Mouse (Mus musculus) ES-E14 (cell line): ENCODE measurements at regions not wholly inside any gene's neighbourhood (a gene's known extent, or its start where the extent isn't known, plus 50 kb on each side); places are given as distances from the start of the nearest gene placed in this dataset.

Source experiments
- DNase-seq: peaks from one replicate; pipeline ENCODE4 v3.0.0-alpha.2; 2013; ENCODE audit warnings: low read depth, low spot score
- H3K27ac ChIP-seq: 2 replicates; pipeline ENCODE4 v1.5.1; 2012; ENCODE audit warnings: low read depth, mild to moderate bottlenecking, low read length, moderate library complexity, mixed read lengths; ENCODE audit not compliant: poor library complexity, insufficient read depth, severe bottlenecking
- H3K36me3 ChIP-seq: 2 replicates; pipeline ENCODE4 v1.6.1; 2012; ENCODE audit warnings: mild to moderate bottlenecking, low read length, moderate library complexity, mixed read lengths; ENCODE audit not compliant: control insufficient read depth, poor library complexity, insufficient read depth, severe bottlenecking
- H3K4me1 ChIP-seq, 2 experiments: fragments of 150-350 bp in 1 of 2; sonication (generic) in 1 of 2; 2 replicates each; pipeline ENCODE4 v1.6.1; 2012; ENCODE audit warnings: low read length in 2 of 2, mild to moderate bottlenecking in 1 of 2, mixed read lengths in 1 of 2; ENCODE audit not compliant: control insufficient read depth in 2 of 2, insufficient read depth in 2 of 2, poor library complexity in 1 of 2
- H3K4me3 ChIP-seq, 2 experiments: fragments of 150-350 bp in 1 of 2; sonication (generic) in 1 of 2; 2 replicates each; pipeline ENCODE4 v1.5.1; 2012; ENCODE audit warnings: low read length in 2 of 2, low read depth in 1 of 2, mild to moderate bottlenecking in 1 of 2, mixed read lengths in 1 of 2; ENCODE audit not compliant: insufficient read depth in 1 of 2, poor library complexity in 1 of 2, severe bottlenecking in 1 of 2
- H3K9ac ChIP-seq: 2 replicates; pipeline ENCODE4 v1.6.1; 2012; ENCODE audit warnings: low read depth, mild to moderate bottlenecking, low read length, mixed read lengths; ENCODE audit not compliant: poor library complexity, insufficient read depth, severe bottlenecking
- H3K9me3 ChIP-seq: fragments of 150-350 bp; sonication (generic); 2 replicates; pipeline ENCODE4 v1.6.1; 2012; ENCODE audit warnings: low read depth, mild to moderate bottlenecking, low read length; ENCODE audit not compliant: control insufficient read depth, insufficient read depth
- CHD2 ChIP-seq: IDR thresholded peaks from 2 replicates; pipeline ENCODE4 v1.6.1; 2014; ENCODE audit warnings: mild to moderate bottlenecking, low read depth, low read length, inconsistent platforms
- HCFC1 ChIP-seq: IDR thresholded peaks from 2 replicates; pipeline ENCODE4 v1.6.1; 2012; ENCODE audit warnings: low read length, inconsistent platforms, borderline replicate concordance; ENCODE audit not compliant: insufficient read depth
- MAFK ChIP-seq: IDR thresholded peaks from 2 replicates; pipeline ENCODE4 v1.6.1; 2014; ENCODE audit warnings: mild to moderate bottlenecking, low read depth, low read length, inconsistent platforms; ENCODE audit not compliant: insufficient read depth
- ZC3H11A ChIP-seq: IDR thresholded peaks from 2 replicates; pipeline ENCODE4 v1.6.1; 2012; ENCODE audit warnings: low read depth, mild to moderate bottlenecking, inconsistent platforms, low read length, borderline replicate concordance
- ZNF384 ChIP-seq: IDR thresholded peaks from 2 replicates; pipeline ENCODE4 v1.6.1; 2012; ENCODE audit warnings: low read depth, low read length, inconsistent platforms
- in situ Hi-C, 2 experiments: fragments of 600-800 bp; cut with MboI; formaldehyde crosslinking; loops; one replicate each; pipeline ENCODE4 v1.15.1; 2025; ENCODE audit warnings: low sequenced_read_pairs in 2 of 2, inconsistent platforms in 1 of 2; ENCODE audit not compliant: unreplicated experiment in 2 of 2

- H3K9ac ChIP-seq, result no peak overlapping the region
- H3K27ac ChIP-seq, result peak overlapping the region; percentile 64
- TF ChIP-seq HCFC1, result no peak
- no peak for TF ChIP-seq CHD2
- no peak for TF ChIP-seq ZNF384
- TF ChIP-seq MAFK, result no peak
- TF ChIP-seq ZC3H11A, result no peak
- 0 out of 4 replicates have a peak overlapping the region, but pooled peaks of 1 of the 2 experiments have one; percentile 2 for H3K4me3 ChIP-seq
- H3K36me3 ChIP-seq, result no peaks in the 10 kb centered on the region
- H3K4me1 ChIP-seq, result peaks cover 4 to 9% of the 10 kb centered on the region in 2 experiments; a peak in 3 of 4 replicates
- in situ Hi-C loops, result no loop called here
- no peaks in the 10 kb centered on the region for H3K9me3 ChIP-seq
- DNase-seq, result no peak
Observed at GRCm38 (mm10) chr1:128860537-128860936, 268.4 kb upstream of the Cxcr4 start.

GRCm38 (mm10) chr1:128860094-128860493 lies 268.0 kb upstream of the Cxcr4 start:
- no peak overlapping the region for H3K9ac ChIP-seq
- H3K27ac ChIP-seq, result peak overlapping the region; percentile 64; the same call in 1 of the 2 replicates
- in situ Hi-C loops, result no loop called here
- 0 out of 4 replicates have a peak overlapping the region, but pooled peaks of 1 of the 2 experiments have one; percentile 2 for H3K4me3 ChIP-seq
- H3K4me1 ChIP-seq, result peaks cover 4 to 9% of the 10 kb centered on the region in 2 experiments; a peak in 3 of 4 replicates
- H3K36me3 ChIP-seq, result no peaks in the 10 kb centered on the region
- H3K9me3 ChIP-seq, result no peaks in the 10 kb centered on the region
- peak; percentile 29 for DNase-seq
- TF ChIP-seq MAFK (no peak), ZNF384 (no peak)

- Histone ChIP-seq H3K4me1 (peaks cover 4 to 11% of the 10 kb centered on the region in 2 experiments), H3K9me3 (no peaks in the 10 kb centered on the region), H3K9ac (no peak overlapping the region), H3K27ac (no peak overlapping the region), H3K4me3 (no peak overlapping the region), H3K36me3 (no peaks in the 10 kb centered on the region)
- no peak for DNase-seq
- in situ Hi-C loops, result no loop called here
- TF ChIP-seq MAFK (no peak), ZNF384 (no peak), ZC3H11A (no peak), CHD2 (no peak), HCFC1 (no peak)
Observed at GRCm38 (mm10) chr1:128858661-128859060, 266.6 kb upstream of the Cxcr4 start.

GRCm38 (mm10) chr1:128856933-128857332 lies 264.8 kb upstream of the Cxcr4 start:
- in situ Hi-C loops, result no loop called here
- no peak overlapping the region for H3K4me3 ChIP-seq
- H3K36me3 ChIP-seq, result no peaks in the 10 kb centered on the region
- H3K4me1 ChIP-seq, result peaks cover 4 to 11% of the 10 kb centered on the region in 2 experiments
- TF ChIP-seq ZNF384 (no peak), HCFC1 (no peak), CHD2 (no peak), ZC3H11A (no peak), MAFK (no peak)
- H3K9me3 ChIP-seq, result no peaks in the 10 kb centered on the region
- DNase-seq, result no peak
- no peak overlapping the region for H3K27ac ChIP-seq
- H3K9ac ChIP-seq, result no peak overlapping the region

- no peak for DNase-seq
- H3K27ac ChIP-seq, result no peak overlapping the region
- no peaks in the 10 kb centered on the region for H3K36me3 ChIP-seq
- peaks cover 0 to 2% of the 10 kb centered on the region in 2 experiments; a peak in 3 of 4 replicates for H3K4me1 ChIP-seq
- in situ Hi-C loops, result no loop called here
- H3K9me3 ChIP-seq, result no peaks in the 10 kb centered on the region
- no peak overlapping the region for H3K9ac ChIP-seq
- H3K4me3 ChIP-seq, result no peak overlapping the region
- TF ChIP-seq ZNF384 (no peak), ZC3H11A (no peak), MAFK (no peak), CHD2 (no peak), HCFC1 (no peak)
Observed at GRCm38 (mm10) chr1:128854649-128855048, 262.6 kb upstream of the Cxcr4 start.
